Mouse (Mus musculus): ENCODE measurements around the gene Naip6. TPM values are rescaled to one million over a fixed set of nuclear protein-coding genes. Genes with fewer than 3 reads are reported as not detected.
"Not testable (repeated sequence)": the region's sequence is repeated elsewhere in the genome, so short reads cannot be mapped to it uniquely, and the experiment has no call there.

Naip6 gene
- total RNA-seq (2014; rRNA removed; ENCODE audit: low replicate concordance) (0.08 TPM in 1 of 2 replicates, not detected in the other), polyA plus RNA-seq (2015; fragmentation: Nextera tagmentation; extraction: Ambion mirVana) (0.03 and 0.12 TPM in 2 replicates)

DNA sequence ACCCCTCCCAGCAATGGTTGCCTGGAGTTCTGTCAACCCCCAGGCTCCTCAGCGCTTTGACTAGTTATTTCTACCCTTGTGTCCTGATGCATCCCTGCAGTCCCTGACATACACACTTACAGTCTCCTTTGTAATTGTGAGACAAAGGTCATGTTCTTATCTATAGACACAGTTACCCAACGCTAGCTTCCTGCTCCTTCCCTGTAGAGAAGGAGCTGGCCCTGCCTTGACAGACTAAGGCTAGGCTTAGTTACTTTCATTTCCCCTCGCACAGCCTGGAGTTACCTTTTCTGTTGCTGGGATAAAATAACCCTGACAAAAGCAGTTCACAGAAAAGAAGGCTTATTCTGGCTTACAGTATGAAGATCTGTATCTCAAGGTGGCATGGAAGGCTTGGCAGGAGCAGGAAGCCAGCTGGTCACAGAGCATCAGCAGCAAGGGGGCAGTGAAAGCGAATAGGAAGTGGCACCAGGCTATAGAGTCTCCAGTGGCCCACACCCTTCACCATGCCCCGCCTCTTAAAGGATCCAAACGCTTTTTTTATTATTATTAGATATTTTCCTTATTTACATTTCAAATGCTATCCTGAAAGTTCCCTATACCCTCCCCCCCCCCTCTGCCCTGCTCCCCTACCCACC is at the start of gene Naip6:
Gene Naip6, minus strand, starts transcription at position 419 of the 638 bp plus-strand sequence.
- ATAC-seq (ENCODE audit: insufficient read depth, low read depth), result not testable (repeated sequence)

GRCm38 (mm10) chr13:100352315-100352714 is 34.8 kb upstream of the Naip6 start:
- not testable (repeated sequence) for DNase-seq (ENCODE audit: low spot score); ATAC-seq (ENCODE audit: insufficient read depth, low read depth); H3K36me3 ChIP-seq (replicated peaks; ENCODE audit: control insufficient read depth, insufficient read depth, low read length); H3K9me3 ChIP-seq (replicated peaks; ENCODE audit: control insufficient read depth, low read length); H3K4me1 ChIP-seq (ENCODE audit: control insufficient read depth, insufficient read depth); H3K27me3 ChIP-seq (ENCODE audit: control insufficient read depth, insufficient read depth, low read length); H3K27ac ChIP-seq (ENCODE audit: low read depth); H3K9ac ChIP-seq (replicated peaks; ENCODE audit: low read depth, low read length); H3K4me3 ChIP-seq (ENCODE audit: low read depth, low read length); H3K4me2 ChIP-seq (ENCODE audit: low read depth, low read length)
- WGBS, result 72% methylated on average over 2 of the region's 2 CpGs

More for the DNA sequence above, at the start of gene Naip6:
- not testable (repeated sequence) for H3K9me3 ChIP-seq (replicated peaks; ENCODE audit: control insufficient read depth, low read length); DNase-seq (ENCODE audit: low spot score); H3K4me3 ChIP-seq (ENCODE audit: low read depth, low read length); H3K4me1 ChIP-seq (ENCODE audit: control insufficient read depth, insufficient read depth); H3K9ac ChIP-seq (replicated peaks; ENCODE audit: low read depth, low read length); H3K27me3 ChIP-seq (ENCODE audit: control insufficient read depth, insufficient read depth, low read length); H3K27ac ChIP-seq (ENCODE audit: low read depth); H3K4me2 ChIP-seq (ENCODE audit: low read depth, low read length); H3K36me3 ChIP-seq (replicated peaks; ENCODE audit: control insufficient read depth, insufficient read depth, low read length)
- WGBS, result 60% methylated on average over 5 of the region's 6 CpGs

- not testable (repeated sequence) for DNase-seq (ENCODE audit: low spot score); ATAC-seq (ENCODE audit: insufficient read depth, low read depth); H3K36me3 ChIP-seq (replicated peaks; ENCODE audit: control insufficient read depth, insufficient read depth, low read length); H3K27ac ChIP-seq (ENCODE audit: low read depth); H3K4me1 ChIP-seq (ENCODE audit: control insufficient read depth, insufficient read depth); H3K27me3 ChIP-seq (ENCODE audit: control insufficient read depth, insufficient read depth, low read length); H3K9me3 ChIP-seq (replicated peaks; ENCODE audit: control insufficient read depth, low read length); H3K4me2 ChIP-seq (ENCODE audit: low read depth, low read length); H3K4me3 ChIP-seq (ENCODE audit: low read depth, low read length); H3K9ac ChIP-seq (replicated peaks; ENCODE audit: low read depth, low read length)
- WGBS, result 40% methylated on average over 1 of the region's 2 CpGs
Observed at GRCm38 (mm10) chr13:100349510-100350173, 32.2 kb upstream of the Naip6 start.

GRCm38 (mm10) chr13:100341822-100342221 is 24.3 kb upstream of the Naip6 start:
- H3K4me1 ChIP-seq (ENCODE audit: control insufficient read depth, insufficient read depth), result no peaks in the 10 kb centered on the region
- H3K27ac ChIP-seq (ENCODE audit: low read depth), result no peak overlapping the region
- H3K9me3 ChIP-seq (replicated peaks; ENCODE audit: control insufficient read depth, low read length), result no peaks in the 10 kb centered on the region
- DNase-seq (ENCODE audit: low spot score) (no peak), ATAC-seq (ENCODE audit: insufficient read depth, low read depth) (no peak)
- H3K36me3 ChIP-seq (replicated peaks; ENCODE audit: control insufficient read depth, insufficient read depth, low read length), result no peaks in the 10 kb centered on the region
- no peak overlapping the region for H3K9ac ChIP-seq (replicated peaks; ENCODE audit: low read depth, low read length)
- no peak for TF ChIP-seq CTCF (IDR thresholded peaks at IDR 0.05; ENCODE audit: low read depth)
- H3K27me3 ChIP-seq (ENCODE audit: control insufficient read depth, insufficient read depth, low read length), result no peaks in the 10 kb centered on the region
- no peak overlapping the region for H3K4me3 ChIP-seq (ENCODE audit: low read depth, low read length)
- no peak overlapping the region for H3K4me2 ChIP-seq (ENCODE audit: low read depth, low read length)
- 31% methylated on average over 2 of the region's 2 CpGs for WGBS

- not testable (repeated sequence) for H3K27me3 ChIP-seq (ENCODE audit: control insufficient read depth, insufficient read depth, low read length); H3K9me3 ChIP-seq (replicated peaks; ENCODE audit: control insufficient read depth, low read length); H3K9ac ChIP-seq (replicated peaks; ENCODE audit: low read depth, low read length); H3K4me2 ChIP-seq (ENCODE audit: low read depth, low read length); H3K4me3 ChIP-seq (ENCODE audit: low read depth, low read length); DNase-seq (ENCODE audit: low spot score); H3K27ac ChIP-seq (ENCODE audit: low read depth); H3K4me1 ChIP-seq (ENCODE audit: control insufficient read depth, insufficient read depth); ATAC-seq (ENCODE audit: insufficient read depth, low read depth); H3K36me3 ChIP-seq (replicated peaks; ENCODE audit: control insufficient read depth, insufficient read depth, low read length)
- 19% methylated on average over 5 of the region's 5 CpGs for WGBS
Observed at GRCm38 (mm10) chr13:100331728-100332127, 14.3 kb upstream of the Naip6 start.

DNA sequence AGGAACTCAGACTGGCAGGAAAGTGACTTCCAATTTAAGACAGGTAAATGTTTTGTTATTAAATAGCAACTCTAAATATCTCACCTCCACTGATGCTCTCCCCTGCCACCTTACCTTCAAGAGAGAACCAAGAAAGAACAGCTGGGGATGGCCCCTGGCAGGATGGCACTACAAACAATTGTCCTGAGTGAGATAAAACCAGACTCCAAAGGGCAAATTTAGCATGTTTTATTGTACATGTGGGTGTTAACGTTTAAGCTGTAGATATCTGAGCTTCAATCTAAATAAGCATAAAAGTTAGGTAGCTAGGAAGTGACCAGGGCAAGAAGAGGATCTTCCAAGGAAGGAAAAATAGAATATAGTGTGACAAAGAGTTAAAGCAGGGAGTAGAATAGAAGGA is 11.4 kb upstream of the Naip6 start:
- H3K4me3 ChIP-seq (ENCODE audit: low read depth, low read length); H3K27ac ChIP-seq (ENCODE audit: low read depth); H3K9me3 ChIP-seq (replicated peaks; ENCODE audit: control insufficient read depth, low read length); DNase-seq (ENCODE audit: low spot score); ATAC-seq (ENCODE audit: insufficient read depth, low read depth); H3K9ac ChIP-seq (replicated peaks; ENCODE audit: low read depth, low read length); H3K36me3 ChIP-seq (replicated peaks; ENCODE audit: control insufficient read depth, insufficient read depth, low read length); H3K4me2 ChIP-seq (ENCODE audit: low read depth, low read length); H3K4me1 ChIP-seq (ENCODE audit: control insufficient read depth, insufficient read depth); H3K27me3 ChIP-seq (ENCODE audit: control insufficient read depth, insufficient read depth, low read length): not testable (repeated sequence)
- 28% methylated on average over 1 of the region's 1 CpGs for WGBS

DNA sequence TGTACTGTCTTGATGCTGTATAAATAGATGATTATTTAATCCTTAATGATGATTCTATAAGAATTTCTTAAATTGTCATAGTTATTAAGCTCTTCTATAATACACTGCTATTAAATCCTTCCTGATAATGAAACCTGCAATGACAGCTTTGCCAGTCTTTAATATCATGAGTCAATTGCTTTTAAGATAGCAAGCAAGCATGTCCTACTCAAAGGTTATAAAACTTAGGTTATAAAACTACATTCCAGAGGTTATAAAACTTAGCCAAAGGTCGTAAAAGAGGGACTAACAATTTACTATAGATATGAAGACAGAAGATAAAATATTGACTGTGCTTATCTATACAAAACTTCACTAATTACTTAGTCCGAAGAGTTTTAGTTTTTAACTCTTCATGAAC is 10.6 kb upstream of the Naip6 start:
- H3K4me2 ChIP-seq (ENCODE audit: low read depth, low read length); H3K4me1 ChIP-seq (ENCODE audit: control insufficient read depth, insufficient read depth); DNase-seq (ENCODE audit: low spot score); H3K9ac ChIP-seq (replicated peaks; ENCODE audit: low read depth, low read length); H3K27ac ChIP-seq (ENCODE audit: low read depth); H3K4me3 ChIP-seq (ENCODE audit: low read depth, low read length); H3K36me3 ChIP-seq (replicated peaks; ENCODE audit: control insufficient read depth, insufficient read depth, low read length); H3K27me3 ChIP-seq (ENCODE audit: control insufficient read depth, insufficient read depth, low read length); ATAC-seq (ENCODE audit: insufficient read depth, low read depth); H3K9me3 ChIP-seq (replicated peaks; ENCODE audit: control insufficient read depth, low read length): not testable (repeated sequence)
- WGBS, result 48% methylated on average over 2 of the region's 2 CpGs

DNA sequence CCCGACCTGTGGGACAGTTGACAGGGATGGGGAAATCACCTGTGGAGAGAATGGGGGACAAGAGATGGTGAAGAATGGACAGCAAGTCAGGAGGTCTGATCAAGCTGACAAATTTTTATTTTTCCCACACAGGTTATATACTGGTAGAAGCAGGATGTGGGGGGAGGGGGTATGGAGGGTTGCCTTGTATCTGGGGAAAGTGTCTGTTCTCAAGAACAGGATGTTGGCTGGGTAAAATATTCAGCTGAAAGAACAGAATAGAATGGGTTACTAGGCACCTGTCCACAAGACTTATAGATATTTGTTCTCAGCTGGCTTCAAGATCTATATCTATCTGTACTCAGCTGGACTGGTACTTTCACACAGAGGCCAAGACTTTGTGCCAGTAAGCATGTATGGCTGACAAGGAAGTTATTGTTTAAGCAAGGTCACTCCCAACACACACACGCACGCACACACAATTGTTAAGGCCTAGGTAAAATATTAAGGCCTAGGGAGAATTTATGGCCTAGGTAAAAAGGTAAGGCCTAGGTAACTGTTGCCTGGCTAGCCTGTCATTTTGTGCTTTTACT is 4.9 kb upstream of the Naip6 start:
- not testable (repeated sequence) for H3K36me3 ChIP-seq (replicated peaks; ENCODE audit: control insufficient read depth, insufficient read depth, low read length); H3K9ac ChIP-seq (replicated peaks; ENCODE audit: low read depth, low read length); H3K9me3 ChIP-seq (replicated peaks; ENCODE audit: control insufficient read depth, low read length); H3K27me3 ChIP-seq (ENCODE audit: control insufficient read depth, insufficient read depth, low read length); H3K4me2 ChIP-seq (ENCODE audit: low read depth, low read length); H3K4me3 ChIP-seq (ENCODE audit: low read depth, low read length); H3K27ac ChIP-seq (ENCODE audit: low read depth); H3K4me1 ChIP-seq (ENCODE audit: control insufficient read depth, insufficient read depth); ATAC-seq (ENCODE audit: insufficient read depth, low read depth); DNase-seq (ENCODE audit: low spot score)
- 79% methylated on average over 3 of the region's 3 CpGs for WGBS
